Mouse (Mus musculus): ENCODE results near the gene Ublcp1. TPM values are rescaled to one million over a fixed set of nuclear protein-coding genes. Genes with fewer than 3 reads are reported as not detected.

Ublcp1 gene
- polyA plus RNA-seq, 1 experiment = 52.5 TPM

GRCm38 (mm10) chr11:44500966-44501365 lies 30.7 kb upstream of the Ublcp1 start:
- WGBS = 76% methylated on average over 7 of the region's 7 CpGs

GRCm38 (mm10) chr11:44498412-44499272 lies 28.3 kb upstream of the Ublcp1 start:
- H3K4me3 ChIP-seq (replicated peaks; ENCODE audit: control insufficient read depth, low read depth, low read length) = no peak overlapping the region
- no peak for TF ChIP-seq POLR2A (IDR thresholded peaks at IDR 0.05; ENCODE audit: borderline replicate concordance, control insufficient read depth, low read depth, low read length)
- TF ChIP-seq CTCF (IDR thresholded peaks at IDR 0.05; ENCODE audit: control insufficient read depth, insufficient read depth, low read length) = no peak
- WGBS = 77% methylated on average over 13 of the region's 13 CpGs
- peak overlapping the region; percentile 79 for H3K27ac ChIP-seq (ENCODE audit: control insufficient read depth, insufficient read depth, low read depth, low read length, poor library complexity)
- peaks cover 11% of the 10 kb centered on the region; the same call in 1 of the 2 replicates for H3K4me1 ChIP-seq (ENCODE audit: control insufficient read depth, insufficient read depth, low read length)

More at GRCm38 (mm10) chr11:44500966-44501365, 30.7 kb upstream of the Ublcp1 start:
- Histone ChIP-seq H3K4me1 (ENCODE audit: control insufficient read depth, insufficient read depth, low read length) (peaks cover 9% of the 10 kb centered on the region; the same call in 1 of the 2 replicates), H3K27ac (ENCODE audit: control insufficient read depth, insufficient read depth, low read depth, low read length, poor library complexity) (no peak overlapping the region), H3K4me3 (replicated peaks; ENCODE audit: control insufficient read depth, low read depth, low read length) (no peak overlapping the region)
- TF ChIP-seq CTCF (IDR thresholded peaks at IDR 0.05; ENCODE audit: control insufficient read depth, insufficient read depth, low read length) (no peak), POLR2A (IDR thresholded peaks at IDR 0.05; ENCODE audit: borderline replicate concordance, control insufficient read depth, low read depth, low read length) (no peak)

GRCm38 (mm10) chr11:44496217-44496616 lies 25.9 kb upstream of the Ublcp1 start:
- 26% methylated on average over 3 of the region's 3 CpGs for WGBS
- TF ChIP-seq CTCF (IDR thresholded peaks at IDR 0.05; ENCODE audit: control insufficient read depth, insufficient read depth, low read length) (no peak), POLR2A (IDR thresholded peaks at IDR 0.05; ENCODE audit: borderline replicate concordance, control insufficient read depth, low read depth, low read length) (no peak)
- no peak overlapping the region for H3K4me3 ChIP-seq (replicated peaks; ENCODE audit: control insufficient read depth, low read depth, low read length)
- H3K27ac ChIP-seq (ENCODE audit: control insufficient read depth, insufficient read depth, low read depth, low read length, poor library complexity) = peak overlapping the region; percentile 45
- H3K4me1 ChIP-seq (ENCODE audit: control insufficient read depth, insufficient read depth, low read length) = peaks cover 11% of the 10 kb centered on the region; the same call in 1 of the 2 replicates

- WGBS = 65% methylated on average over 5 of the region's 5 CpGs
Observed at GRCm38 (mm10) chr11:44494643-44495323, 24.5 kb upstream of the Ublcp1 start.

GRCm38 (mm10) chr11:44489117-44489516 lies 18.8 kb upstream of the Ublcp1 start:
- TF ChIP-seq POLR2A (IDR thresholded peaks at IDR 0.05; ENCODE audit: borderline replicate concordance, control insufficient read depth, low read depth, low read length) (no peak), CTCF (IDR thresholded peaks at IDR 0.05; ENCODE audit: control insufficient read depth, insufficient read depth, low read length) (no peak)
- no peak overlapping the region for H3K27ac ChIP-seq (ENCODE audit: control insufficient read depth, insufficient read depth, low read depth, low read length, poor library complexity)
- WGBS = 97% methylated on average over 1 of the region's 1 CpGs
- H3K4me3 ChIP-seq (replicated peaks; ENCODE audit: control insufficient read depth, low read depth, low read length) = no peak overlapping the region
- peaks cover 2% of the 10 kb centered on the region; the same call in 1 of the 2 replicates for H3K4me1 ChIP-seq (ENCODE audit: control insufficient read depth, insufficient read depth, low read length)

More at GRCm38 (mm10) chr11:44494643-44495323, 24.5 kb upstream of the Ublcp1 start:
- no peak overlapping the region for H3K4me3 ChIP-seq (replicated peaks; ENCODE audit: control insufficient read depth, low read depth, low read length)
- H3K27ac ChIP-seq (ENCODE audit: control insufficient read depth, insufficient read depth, low read depth, low read length, poor library complexity) = no peak overlapping the region
- H3K4me1 ChIP-seq (ENCODE audit: control insufficient read depth, insufficient read depth, low read length) = peaks cover 11% of the 10 kb centered on the region; the same call in 1 of the 2 replicates
- TF ChIP-seq POLR2A (IDR thresholded peaks at IDR 0.05; ENCODE audit: borderline replicate concordance, control insufficient read depth, low read depth, low read length) = no peak
- no peak for TF ChIP-seq CTCF (IDR thresholded peaks at IDR 0.05; ENCODE audit: control insufficient read depth, insufficient read depth, low read length)

- no peak overlapping the region for H3K4me3 ChIP-seq (replicated peaks; ENCODE audit: control insufficient read depth, low read depth, low read length)
- H3K4me1 ChIP-seq (ENCODE audit: control insufficient read depth, insufficient read depth, low read length) = no peaks in the 10 kb centered on the region; the same call in 1 of the 2 replicates
- 86% methylated on average over 7 of the region's 7 CpGs for WGBS
- no peak overlapping the region for H3K27ac ChIP-seq (ENCODE audit: control insufficient read depth, insufficient read depth, low read depth, low read length, poor library complexity)
- TF ChIP-seq CTCF (IDR thresholded peaks at IDR 0.05; ENCODE audit: control insufficient read depth, insufficient read depth, low read length) (no peak), POLR2A (IDR thresholded peaks at IDR 0.05; ENCODE audit: borderline replicate concordance, control insufficient read depth, low read depth, low read length) (no peak)
Observed at GRCm38 (mm10) chr11:44485089-44485736, 14.9 kb upstream of the Ublcp1 start.

GRCm38 (mm10) chr11:44480246-44480645 lies 9.9 kb upstream of the Ublcp1 start:
- Histone ChIP-seq H3K4me3 (replicated peaks; ENCODE audit: control insufficient read depth, low read depth, low read length) (no peak overlapping the region), H3K4me1 (ENCODE audit: control insufficient read depth, insufficient read depth, low read length) (peaks cover under 1% of the 10 kb centered on the region; the same call in 1 of the 2 replicates), H3K27ac (ENCODE audit: control insufficient read depth, insufficient read depth, low read depth, low read length, poor library complexity) (peak overlapping the region; percentile 67)
- WGBS = 80% methylated on average over 6 of the region's 6 CpGs
- TF ChIP-seq POLR2A (IDR thresholded peaks at IDR 0.05; ENCODE audit: borderline replicate concordance, control insufficient read depth, low read depth, low read length) (no peak), CTCF (IDR thresholded peaks at IDR 0.05; ENCODE audit: control insufficient read depth, insufficient read depth, low read length) (no peak)

Measured in bone marrow, adult 2 months (tissue).